Mouse (Mus musculus) neural tube, embryonic 14.5 days (tissue): ENCODE results near the gene Tmco1. TPM values are rescaled to one million over a fixed set of nuclear protein-coding genes. Genes with fewer than 3 reads are reported as not detected.

Source experiments
- ATAC-seq: fragments of 200-750 bp; cut with Nextera tagmentation; 2 replicates; pipeline ENCODE4 v1.8.0; 2017; ENCODE audit warnings: low read depth, mild to moderate bottlenecking, moderate TSS enrichment, moderate library complexity
- H3K27ac ChIP-seq: fragments of 300-500 bp; sonication (generic); 2 replicates; pipeline ENCODE4 v1.5.1; 2014; ENCODE audit warnings: low read depth, mild to moderate bottlenecking, control low read depth, low read length, moderate library complexity, mixed read lengths
- H3K27me3 ChIP-seq: fragments of 300-500 bp; sonication (generic); 2 replicates; pipeline ENCODE4 v1.6.1; 2014; ENCODE audit warnings: low read length; ENCODE audit not compliant: control insufficient read depth, insufficient read depth
- H3K36me3 ChIP-seq: fragments of 300-500 bp; sonication (generic); 2 replicates; pipeline ENCODE4 v1.6.1; 2014; ENCODE audit warnings: low read length, mixed read lengths; ENCODE audit not compliant: control insufficient read depth, insufficient read depth
- H3K4me1 ChIP-seq: fragments of 300-500 bp; sonication (generic); 2 replicates; pipeline ENCODE4 v1.6.1; 2014; ENCODE audit warnings: low read length; ENCODE audit not compliant: control insufficient read depth, insufficient read depth
- H3K4me2 ChIP-seq: fragments of 300-500 bp; sonication (generic); 2 replicates; pipeline ENCODE4 v1.6.1; 2014; ENCODE audit warnings: mild to moderate bottlenecking, low read depth, low read length, control low read depth
- H3K4me3 ChIP-seq: fragments of 300-500 bp; sonication (generic); 2 replicates; pipeline ENCODE4 v1.5.1; 2014; ENCODE audit warnings: low read depth, low read length, control low read depth, mixed read lengths
- H3K9ac ChIP-seq: fragments of 300-500 bp; sonication (generic); replicated peaks from 2 replicates; pipeline ENCODE4 v1.6.1; 2014; ENCODE audit warnings: low read depth, mild to moderate bottlenecking, control low read depth, low read length, mixed read lengths
- H3K9me3 ChIP-seq: fragments of 300-500 bp; sonication (generic); 2 replicates; pipeline ENCODE4 v1.6.1; 2016; ENCODE audit warnings: low read length; ENCODE audit not compliant: control insufficient read depth
- WGBS: fragments of 180-500 bp; shearing (Covaris S2); extraction: QIAGEN DNeasy Blood & Tissue Kit; methylation state at CpG from one replicate; pipeline ENCODE4 v1.1.7; 2014; 5-methylcytosine and 5-hydroxymethylcytosine counted together
- polyA plus RNA-seq: library from polyadenylated mRNA; unstranded; fragments of >200 nt; fragmentation: Nextera tagmentation; extraction: Ambion mirVana; gene quantifications from 2 replicates; pipeline ENCODE4 v1.2.1, GENCODE M21; 2014

The Tmco1 gene
- polyA plus RNA-seq, 1 experiment from 2014 or later = 77.1 TPM

- H3K27ac ChIP-seq = no peak overlapping the region
- H3K4me1 ChIP-seq = peaks cover 6% of the 10 kb centered on the region; the same call in 1 of the 2 replicates
- no peaks in the 10 kb centered on the region for H3K9me3 ChIP-seq
- H3K4me2 ChIP-seq = no peak overlapping the region
- 43% methylated on average over 11 of the region's 11 CpGs for WGBS
- no peak overlapping the region for H3K9ac ChIP-seq
- H3K27me3 ChIP-seq = no peaks in the 10 kb centered on the region
- H3K4me3 ChIP-seq = no peak overlapping the region
- ATAC-seq = no peak
- no peaks in the 10 kb centered on the region for H3K36me3 ChIP-seq
These were observed 19.3 kb upstream of the Tmco1 start for GRCm38 (mm10) chr1:167288665-167289538.

GRCm38 (mm10) chr1:167289567-167290262 lies 18.5 kb upstream of the Tmco1 start:
- peak; percentile 64 for ATAC-seq
- no peaks in the 10 kb centered on the region for H3K36me3 ChIP-seq
- H3K4me1 ChIP-seq = peaks cover 6% of the 10 kb centered on the region; the same call in 1 of the 2 replicates
- H3K9me3 ChIP-seq = no peaks in the 10 kb centered on the region
- no peak overlapping the region for H3K4me3 ChIP-seq
- H3K4me2 ChIP-seq = peak overlapping the region; percentile 4; the same call in 1 of the 2 replicates
- H3K27ac ChIP-seq = no peak overlapping the region
- 4% methylated on average over 11 of the region's 11 CpGs for WGBS
- no peaks in the 10 kb centered on the region for H3K27me3 ChIP-seq
- H3K9ac ChIP-seq = no peak overlapping the region

GRCm38 (mm10) chr1:167290263-167290592 lies 17.9 kb upstream of the Tmco1 start:
- H3K4me3 ChIP-seq = no peak overlapping the region
- 33% methylated on average over 6 of the region's 6 CpGs for WGBS
- H3K36me3 ChIP-seq = no peaks in the 10 kb centered on the region
- H3K27ac ChIP-seq = no peak overlapping the region
- H3K4me1 ChIP-seq = peaks cover 6% of the 10 kb centered on the region; the same call in 1 of the 2 replicates
- no peaks in the 10 kb centered on the region for H3K9me3 ChIP-seq
- 0 out of 2 replicates have a peak, but pooled peaks have one; percentile 2 for ATAC-seq
- H3K4me2 ChIP-seq = no peak overlapping the region; the same call in 1 of the 2 replicates
- no peak overlapping the region for H3K9ac ChIP-seq
- H3K27me3 ChIP-seq = no peaks in the 10 kb centered on the region

GRCm38 (mm10) chr1:167291610-167292009 lies 16.6 kb upstream of the Tmco1 start:
- Histone ChIP-seq H3K9me3 (no peaks in the 10 kb centered on the region), H3K9ac (no peak overlapping the region), H3K27me3 (no peaks in the 10 kb centered on the region), H3K36me3 (no peaks in the 10 kb centered on the region), H3K4me2 (no peak overlapping the region), H3K4me1 (peaks cover 6% of the 10 kb centered on the region; the same call in 1 of the 2 replicates), H3K27ac (no peak overlapping the region), H3K4me3 (no peak overlapping the region)
- ATAC-seq = no peak
- whole genome bisulfite sequencing = 85% methylated on average over 8 of the region's 8 CpGs

GRCm38 (mm10) chr1:167292447-167292846 lies 15.7 kb upstream of the Tmco1 start:
- Histone ChIP-seq H3K9me3 (no peaks in the 10 kb centered on the region), H3K36me3 (no peaks in the 10 kb centered on the region), H3K4me2 (no peak overlapping the region), H3K9ac (no peak overlapping the region), H3K4me3 (no peak overlapping the region), H3K27me3 (no peaks in the 10 kb centered on the region), H3K27ac (no peak overlapping the region), H3K4me1 (peaks cover 6% of the 10 kb centered on the region; the same call in 1 of the 2 replicates)
- ATAC-seq = no peak
- WGBS = 50% methylated on average over 11 of the region's 11 CpGs

GRCm38 (mm10) chr1:167295679-167296402 lies 12.3 kb upstream of the Tmco1 start:
- no peak overlapping the region for H3K27ac ChIP-seq
- H3K27me3 ChIP-seq = no peaks in the 10 kb centered on the region
- 61% methylated on average over 13 of the region's 13 CpGs for WGBS
- no peaks in the 10 kb centered on the region for H3K36me3 ChIP-seq
- H3K4me3 ChIP-seq = no peak overlapping the region
- H3K4me2 ChIP-seq = no peak overlapping the region
- no peaks in the 10 kb centered on the region for H3K9me3 ChIP-seq
- no peak for ATAC-seq
- H3K9ac ChIP-seq = no peak overlapping the region
- no peaks in the 10 kb centered on the region for H3K4me1 ChIP-seq

GRCm38 (mm10) chr1:167300122-167300521 lies 8.1 kb upstream of the Tmco1 start:
- H3K27ac ChIP-seq = no peak overlapping the region
- 75% methylated on average over 2 of the region's 2 CpGs for WGBS
- no peak overlapping the region for H3K4me2 ChIP-seq
- H3K4me3 ChIP-seq = no peak overlapping the region
- H3K9ac ChIP-seq = no peak overlapping the region
- no peaks in the 10 kb centered on the region for H3K9me3 ChIP-seq
- H3K27me3 ChIP-seq = no peaks in the 10 kb centered on the region
- no peaks in the 10 kb centered on the region for H3K36me3 ChIP-seq
- H3K4me1 ChIP-seq = no peaks in the 10 kb centered on the region
- ATAC-seq = no peak

- H3K27me3 ChIP-seq = no peaks in the 10 kb centered on the region
- WGBS = 70% methylated on average over 7 of the region's 7 CpGs
These were observed 2.6 kb upstream of the Tmco1 start for GRCm38 (mm10) chr1:167305501-167306137.

More at GRCm38 (mm10) chr1:167305501-167306137, 2.6 kb upstream of the Tmco1 start:
- H3K9ac ChIP-seq = no peak overlapping the region
- H3K4me2 ChIP-seq = no peak overlapping the region
- H3K27ac ChIP-seq = no peak overlapping the region
- H3K4me3 ChIP-seq = no peak overlapping the region
- H3K4me1 ChIP-seq = peaks cover 11% of the 10 kb centered on the region
- H3K9me3 ChIP-seq = no peaks in the 10 kb centered on the region
- ATAC-seq = no peak
- H3K36me3 ChIP-seq = no peaks in the 10 kb centered on the region
